Mouse (Mus musculus): ENCODE measurements around the gene Fam19a1. TPM values are rescaled to one million over a fixed set of nuclear protein-coding genes. Genes with fewer than 3 reads are reported as not detected.
"Not testable (repeated sequence)": the region's sequence is repeated elsewhere in the genome, so short reads cannot be mapped to it uniquely, and the experiment has no call there.

The Fam19a1 gene
- polyA plus RNA-seq, 1 experiment, result 0.32 TPM

GRCm38 (mm10) chr6:96143326-96143725 is 30.4 kb downstream of the Fam19a1 start:
- H3K4me3 ChIP-seq (ENCODE audit: insufficient read depth, low read length), result no peak overlapping the region
- peaks cover 6% of the 10 kb centered on the region; the same call in 1 of the 2 replicates for H3K4me1 ChIP-seq (ENCODE audit: control insufficient read depth, insufficient read depth, low read length)
- H3K27ac ChIP-seq (ENCODE audit: insufficient read depth, low read length), result no peak overlapping the region
- TF ChIP-seq CTCF (IDR thresholded peaks at IDR 0.05; ENCODE audit: borderline replicate concordance, insufficient read depth, low read length) (no peak), POLR2A (IDR thresholded peaks at IDR 0.05; ENCODE audit: low read depth, low read length) (no peak)

- Histone ChIP-seq H3K4me3 (ENCODE audit: insufficient read depth, low read length) (no peak overlapping the region), H3K27ac (ENCODE audit: insufficient read depth, low read length) (no peak overlapping the region), H3K4me1 (ENCODE audit: control insufficient read depth, insufficient read depth, low read length) (no peaks in the 10 kb centered on the region)
- TF ChIP-seq CTCF (IDR thresholded peaks at IDR 0.05; ENCODE audit: borderline replicate concordance, insufficient read depth, low read length), result no peak
- no peak for TF ChIP-seq POLR2A (IDR thresholded peaks at IDR 0.05; ENCODE audit: low read depth, low read length)
Measured at GRCm38 (mm10) chr6:96165403-96165802, 52.4 kb downstream of the Fam19a1 start.

- H3K27ac ChIP-seq (ENCODE audit: insufficient read depth, low read length), result no peak within 1 kb of the TSS
- no peak within 1 kb of the TSS for H3K4me3 ChIP-seq (ENCODE audit: insufficient read depth, low read length)
- H3K4me1 ChIP-seq (ENCODE audit: control insufficient read depth, insufficient read depth, low read length), result no peaks in the 10 kb centered on the region
- TF ChIP-seq POLR2A (IDR thresholded peaks at IDR 0.05; ENCODE audit: low read depth, low read length), result no peak
- TF ChIP-seq CTCF (IDR thresholded peaks at IDR 0.05; ENCODE audit: borderline replicate concordance, insufficient read depth, low read length), result no peak
Measured at GRCm38 (mm10) chr6:96165818-96166379, 52.9 kb downstream of the Fam19a1 start, which contains the start of gene 1700123L14Rik. 1700123L14Rik (minus strand) TSS chr6:96166243.

GRCm38 (mm10) chr6:96167031-96167430 is 54.1 kb downstream of the Fam19a1 start:
- TF ChIP-seq CTCF (IDR thresholded peaks at IDR 0.05; ENCODE audit: borderline replicate concordance, insufficient read depth, low read length), result no peak
- no peak for TF ChIP-seq POLR2A (IDR thresholded peaks at IDR 0.05; ENCODE audit: low read depth, low read length)
- no peak overlapping the region for H3K27ac ChIP-seq (ENCODE audit: insufficient read depth, low read length)
- no peak overlapping the region for H3K4me3 ChIP-seq (ENCODE audit: insufficient read depth, low read length)
- no peaks in the 10 kb centered on the region for H3K4me1 ChIP-seq (ENCODE audit: control insufficient read depth, insufficient read depth, low read length)

- Histone ChIP-seq H3K27ac (ENCODE audit: insufficient read depth, low read length) (no peak overlapping the region), H3K4me1 (ENCODE audit: control insufficient read depth, insufficient read depth, low read length) (no peaks in the 10 kb centered on the region), H3K4me3 (ENCODE audit: insufficient read depth, low read length) (no peak overlapping the region)
- TF ChIP-seq POLR2A (IDR thresholded peaks at IDR 0.05; ENCODE audit: low read depth, low read length), result no peak
- TF ChIP-seq CTCF (IDR thresholded peaks at IDR 0.05; ENCODE audit: borderline replicate concordance, insufficient read depth, low read length), result no peak
Measured at GRCm38 (mm10) chr6:96173681-96174080, 60.7 kb downstream of the Fam19a1 start.

GRCm38 (mm10) chr6:96178530-96178929 is 65.6 kb downstream of the Fam19a1 start:
- no peak for TF ChIP-seq POLR2A (IDR thresholded peaks at IDR 0.05; ENCODE audit: low read depth, low read length)
- no peak for TF ChIP-seq CTCF (IDR thresholded peaks at IDR 0.05; ENCODE audit: borderline replicate concordance, insufficient read depth, low read length)
- no peak overlapping the region for H3K27ac ChIP-seq (ENCODE audit: insufficient read depth, low read length)
- no peaks in the 10 kb centered on the region for H3K4me1 ChIP-seq (ENCODE audit: control insufficient read depth, insufficient read depth, low read length)
- no peak overlapping the region for H3K4me3 ChIP-seq (ENCODE audit: insufficient read depth, low read length)

GRCm38 (mm10) chr6:96183392-96183791 is 70.4 kb downstream of the Fam19a1 start:
- TF ChIP-seq POLR2A (IDR thresholded peaks at IDR 0.05; ENCODE audit: low read depth, low read length) (no peak), CTCF (IDR thresholded peaks at IDR 0.05; ENCODE audit: borderline replicate concordance, insufficient read depth, low read length) (no peak)
- H3K4me1 ChIP-seq (ENCODE audit: control insufficient read depth, insufficient read depth, low read length), result no peaks in the 10 kb centered on the region
- H3K27ac ChIP-seq (ENCODE audit: insufficient read depth, low read length), result no peak overlapping the region
- H3K4me3 ChIP-seq (ENCODE audit: insufficient read depth, low read length), result no peak overlapping the region

- no peaks in the 10 kb centered on the region for H3K4me1 ChIP-seq (ENCODE audit: control insufficient read depth, insufficient read depth, low read length)
- no peak overlapping the region for H3K27ac ChIP-seq (ENCODE audit: insufficient read depth, low read length)
- H3K4me3 ChIP-seq (ENCODE audit: insufficient read depth, low read length), result no peak overlapping the region
- no peak for TF ChIP-seq POLR2A (IDR thresholded peaks at IDR 0.05; ENCODE audit: low read depth, low read length)
- TF ChIP-seq CTCF (IDR thresholded peaks at IDR 0.05; ENCODE audit: borderline replicate concordance, insufficient read depth, low read length), result no peak
Measured at GRCm38 (mm10) chr6:96186517-96186916, 73.6 kb downstream of the Fam19a1 start.

GRCm38 (mm10) chr6:96198991-96199390 is 86.0 kb downstream of the Fam19a1 start:
- not testable (repeated sequence) for H3K4me1 ChIP-seq (ENCODE audit: control insufficient read depth, insufficient read depth, low read length); H3K4me3 ChIP-seq (ENCODE audit: insufficient read depth, low read length); H3K27ac ChIP-seq (ENCODE audit: insufficient read depth, low read length)

GRCm38 (mm10) chr6:96205395-96205794 is 92.4 kb downstream of the Fam19a1 start:
- TF ChIP-seq POLR2A (IDR thresholded peaks at IDR 0.05; ENCODE audit: low read depth, low read length), result no peak
- no peak for TF ChIP-seq CTCF (IDR thresholded peaks at IDR 0.05; ENCODE audit: borderline replicate concordance, insufficient read depth, low read length)
- Histone ChIP-seq H3K27ac (ENCODE audit: insufficient read depth, low read length) (no peak overlapping the region), H3K4me3 (ENCODE audit: insufficient read depth, low read length) (no peak overlapping the region), H3K4me1 (ENCODE audit: control insufficient read depth, insufficient read depth, low read length) (no peaks in the 10 kb centered on the region)

- no peaks in the 10 kb centered on the region for H3K4me1 ChIP-seq (ENCODE audit: control insufficient read depth, insufficient read depth, low read length)
- TF ChIP-seq POLR2A (IDR thresholded peaks at IDR 0.05; ENCODE audit: low read depth, low read length), result no peak
- TF ChIP-seq CTCF (IDR thresholded peaks at IDR 0.05; ENCODE audit: borderline replicate concordance, insufficient read depth, low read length), result no peak
- H3K27ac ChIP-seq (ENCODE audit: insufficient read depth, low read length), result no peak overlapping the region
- no peak overlapping the region for H3K4me3 ChIP-seq (ENCODE audit: insufficient read depth, low read length)
Measured at GRCm38 (mm10) chr6:96234806-96235205, 121.9 kb downstream of the Fam19a1 start.

All from embryonic fibroblast, embryonic 13.5 days (primary cell).